Mouse (Mus musculus) stomach, embryonic 15.5 days (tissue): ENCODE measurements around the gene Ltb. TPM values are rescaled to one million over a fixed set of nuclear protein-coding genes. Genes with fewer than 3 reads are reported as not detected.

Source experiments
- ATAC-seq: fragments of 200-750 bp; cut with Nextera tagmentation; 2 replicates; pipeline ENCODE4 v1.8.0; 2017; ENCODE audit warnings: low read depth, moderate number of reproducible peaks, moderate TSS enrichment; ENCODE audit not compliant: insufficient read depth, low FRiP score
- H3K27ac ChIP-seq: fragments of 300-500 bp; sonication (generic); 2 replicates; pipeline ENCODE4 v1.5.1; 2015; ENCODE audit warnings: mild to moderate bottlenecking, inconsistent platforms
- H3K27me3 ChIP-seq: fragments of 300-500 bp; sonication (generic); replicated peaks from 2 replicates; pipeline ENCODE4 v1.6.1; 2015; ENCODE audit warnings: inconsistent platforms
- H3K36me3 ChIP-seq: fragments of 300-500 bp; sonication (generic); 2 replicates; pipeline ENCODE4 v1.6.1; 2015; ENCODE audit warnings: inconsistent platforms
- H3K4me1 ChIP-seq: fragments of 300-500 bp; sonication (generic); 2 replicates; pipeline ENCODE4 v1.6.1; 2015; ENCODE audit warnings: inconsistent platforms
- H3K4me2 ChIP-seq: fragments of 300-500 bp; sonication (generic); 2 replicates; pipeline ENCODE4 v1.6.1; 2015; ENCODE audit warnings: mild to moderate bottlenecking, inconsistent platforms
- H3K4me3 ChIP-seq: fragments of 300-500 bp; sonication (generic); replicated peaks from 2 replicates; pipeline ENCODE4 v1.5.1; 2015; ENCODE audit warnings: inconsistent platforms
- H3K9ac ChIP-seq: fragments of 300-500 bp; sonication (generic); 2 replicates; pipeline ENCODE4 v1.6.1; 2015; ENCODE audit warnings: inconsistent platforms
- H3K9me3 ChIP-seq: fragments of 300-500 bp; sonication (generic); 2 replicates; pipeline ENCODE4 v1.6.1; 2016; ENCODE audit warnings: inconsistent platforms
- WGBS: fragments of 180-500 bp; shearing (Covaris S2); methylation state at CpG from one replicate; pipeline ENCODE4 v1.1.7; 2015; 5-methylcytosine and 5-hydroxymethylcytosine counted together
- polyA plus RNA-seq: library from polyadenylated mRNA; unstranded; fragments of >200 nt; fragmentation: Nextera tagmentation; extraction: Ambion mirVana; gene quantifications from 2 replicates; pipeline ENCODE4 v1.2.1, GENCODE M21; 2015

The Ltb gene
- polyA plus RNA-seq, 1 experiment from 2014 or later, result 5.5 TPM

DNA sequence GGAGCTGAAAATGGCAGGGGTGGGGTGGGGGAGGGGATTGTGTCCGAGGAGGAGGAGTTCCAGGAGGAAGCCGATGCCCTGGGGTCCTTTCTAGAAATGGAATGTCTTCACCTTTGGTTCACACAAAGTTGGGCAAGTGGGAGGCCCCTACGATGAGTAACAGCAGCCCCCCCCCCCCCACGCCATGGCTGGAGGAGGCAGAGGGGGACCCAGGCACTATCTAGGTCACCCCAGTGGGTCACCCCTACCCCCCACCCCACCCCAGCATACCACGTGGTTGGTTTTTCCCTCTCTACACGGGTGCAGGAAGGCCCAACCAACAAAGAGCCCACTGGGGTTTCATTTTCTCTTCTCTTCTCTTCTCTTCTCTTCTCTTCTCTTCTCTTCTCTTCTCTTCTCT lies 2.9 kb downstream of the Ltb start:
- Histone ChIP-seq H3K9ac (no peak overlapping the region), H3K27ac (no peak overlapping the region), H3K4me2 (no peak overlapping the region), H3K9me3 (no peaks in the 10 kb centered on the region), H3K27me3 (peaks cover 24% of the 10 kb centered on the region), H3K36me3 (no peaks in the 10 kb centered on the region), H3K4me3 (no peak overlapping the region), H3K4me1 (peaks cover 18% of the 10 kb centered on the region; the same call in 1 of the 2 replicates)
- WGBS, result 17% methylated on average over 6 of the region's 6 CpGs
- no peak for ATAC-seq

GRCm38 (mm10) chr17:35198029-35198428 lies 3.8 kb downstream of the Ltb start:
- Histone ChIP-seq H3K4me3 (no peak overlapping the region), H3K36me3 (no peaks in the 10 kb centered on the region), H3K4me1 (peaks cover 18% of the 10 kb centered on the region; the same call in 1 of the 2 replicates), H3K27me3 (peaks cover 24% of the 10 kb centered on the region), H3K9me3 (no peaks in the 10 kb centered on the region), H3K27ac (no peak overlapping the region), H3K9ac (no peak overlapping the region), H3K4me2 (no peak overlapping the region)
- no peak for ATAC-seq
- WGBS, result 57% methylated on average over 7 of the region's 7 CpGs

- 31% methylated on average over 8 of the region's 8 CpGs for WGBS
- H3K27ac ChIP-seq, result no peak overlapping the region
- H3K4me3 ChIP-seq, result no peak overlapping the region
- H3K4me2 ChIP-seq, result no peak overlapping the region
- no peak overlapping the region for H3K9ac ChIP-seq
- no peaks in the 10 kb centered on the region for H3K9me3 ChIP-seq
- no peaks in the 10 kb centered on the region for H3K36me3 ChIP-seq
- H3K27me3 ChIP-seq, result peaks cover 24% of the 10 kb centered on the region
- ATAC-seq, result no peak
- H3K4me1 ChIP-seq, result peaks cover 18% of the 10 kb centered on the region; the same call in 1 of the 2 replicates
Observed at GRCm38 (mm10) chr17:35198946-35199345, 4.7 kb downstream of the Ltb start.

DNA sequence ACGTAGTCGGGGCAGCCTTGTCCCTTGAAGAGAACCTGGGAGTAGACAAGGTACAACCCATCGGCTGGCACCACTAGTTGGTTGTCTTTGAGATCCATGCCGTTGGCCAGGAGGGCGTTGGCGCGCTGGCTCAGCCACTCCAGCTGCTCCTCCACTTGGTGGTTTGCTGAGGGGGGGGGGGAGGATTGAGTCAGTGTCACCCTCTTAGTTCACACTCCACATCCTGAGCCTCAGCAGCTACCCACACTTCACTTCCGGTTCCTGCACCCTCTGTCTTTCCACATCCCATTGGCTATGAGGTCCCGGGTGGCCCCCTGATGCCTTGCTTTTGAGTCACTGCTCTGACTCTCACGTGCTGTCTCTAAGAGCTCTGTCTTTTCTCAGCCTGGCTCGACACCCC lies 6.2 kb downstream of the Ltb start:
- ATAC-seq, result no peak
- Histone ChIP-seq H3K4me1 (peaks cover 14% of the 10 kb centered on the region; the same call in 1 of the 2 replicates), H3K27me3 (peaks cover 21% of the 10 kb centered on the region)

DNA sequence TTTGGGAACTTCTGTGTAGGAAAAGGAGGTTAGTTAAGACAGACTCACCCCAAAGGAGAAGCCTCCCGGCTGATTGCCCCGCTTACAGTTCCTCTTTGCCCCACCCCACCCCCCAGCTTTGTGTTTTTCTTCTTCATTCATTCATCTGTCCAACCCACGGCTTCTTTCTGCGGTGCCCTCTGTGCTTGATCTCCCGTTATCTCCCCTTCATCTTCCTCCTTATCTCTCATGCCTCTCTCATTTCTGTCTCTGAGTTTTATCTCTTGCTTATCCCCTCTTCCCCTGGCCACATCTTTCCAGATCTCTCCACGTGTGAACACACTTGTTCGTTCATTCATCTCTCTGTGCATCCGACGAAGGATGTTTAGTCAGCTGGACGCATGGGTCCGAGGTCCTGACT lies 6.9 kb downstream of the Ltb start:
- H3K27ac ChIP-seq, result no peak overlapping the region
- no peaks in the 10 kb centered on the region for H3K36me3 ChIP-seq
- peaks cover 16% of the 10 kb centered on the region for H3K27me3 ChIP-seq
- no peak overlapping the region for H3K9ac ChIP-seq
- no peak for ATAC-seq
- WGBS, result 60% methylated on average over 11 of the region's 11 CpGs
- no peak overlapping the region for H3K4me2 ChIP-seq
- 0 out of 2 replicates have a peak, but pooled peaks cover 9% of the 10 kb centered on the region for H3K4me1 ChIP-seq
- no peaks in the 10 kb centered on the region for H3K9me3 ChIP-seq
- peak overlapping the region; percentile 8; the same call in 1 of the 2 replicates for H3K4me3 ChIP-seq

More for the DNA sequence above, 6.2 kb downstream of the Ltb start:
- no peak overlapping the region for H3K4me3 ChIP-seq
- no peak overlapping the region for H3K4me2 ChIP-seq
- no peaks in the 10 kb centered on the region for H3K36me3 ChIP-seq
- no peak overlapping the region for H3K27ac ChIP-seq
- no peak overlapping the region for H3K9ac ChIP-seq
- no peaks in the 10 kb centered on the region for H3K9me3 ChIP-seq
- 72% methylated on average over 11 of the region's 11 CpGs for WGBS

GRCm38 (mm10) chr17:35201787-35202186 lies 7.5 kb downstream of the Ltb start, which contains the start of gene Tnf:
Gene Tnf (minus strand): TSS chr17:35202007.
- no peak within 1 kb of the TSS for H3K27ac ChIP-seq

DNA sequence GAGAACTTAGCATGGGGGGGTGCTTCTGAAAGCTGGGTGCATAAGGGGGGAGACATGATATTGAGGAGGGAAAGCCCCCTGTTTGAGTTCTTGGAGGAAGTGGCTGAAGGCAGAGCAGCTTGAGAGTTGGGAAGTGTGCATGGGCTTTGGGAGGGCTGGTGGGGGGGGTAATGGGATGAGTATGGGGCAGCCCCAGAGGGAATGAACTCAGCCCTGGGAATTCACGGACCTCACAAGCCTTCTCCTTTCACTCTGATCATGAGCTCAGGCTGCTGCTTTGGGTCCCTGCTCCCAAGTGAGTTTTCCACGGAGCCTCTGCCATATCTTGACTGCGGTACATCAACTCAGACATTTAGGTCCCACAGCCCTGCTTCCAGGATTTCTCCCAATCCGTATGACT lies 8.2 kb downstream of the Ltb start:
- 75% methylated on average over 4 of the region's 4 CpGs for WGBS
- Histone ChIP-seq H3K36me3 (no peaks in the 10 kb centered on the region), H3K27me3 (peaks cover 16% of the 10 kb centered on the region), H3K4me1 (0 out of 2 replicates have a peak, but pooled peaks cover 9% of the 10 kb centered on the region), H3K27ac (no peak overlapping the region), H3K9me3 (no peaks in the 10 kb centered on the region), H3K9ac (no peak overlapping the region), H3K4me2 (no peak overlapping the region), H3K4me3 (no peak overlapping the region)
- ATAC-seq, result no peak

More at GRCm38 (mm10) chr17:35201787-35202186, 7.5 kb downstream of the Ltb start, which contains the start of gene Tnf:
- ATAC-seq, result no peak
- Histone ChIP-seq H3K4me2 (no peak within 1 kb of the TSS; the same call in 1 of the 2 replicates), H3K9me3 (no peaks in the 10 kb centered on the region), H3K27me3 (peaks cover 16% of the 10 kb centered on the region), H3K9ac (no peak within 1 kb of the TSS), H3K4me1 (0 out of 2 replicates have a peak, but pooled peaks cover 9% of the 10 kb centered on the region), H3K36me3 (no peaks in the 10 kb centered on the region), H3K4me3 (peak within 1 kb of the TSS; percentile 8)
- WGBS, result 26% methylated on average over 13 of the region's 13 CpGs

GRCm38 (mm10) chr17:35204494-35205379 lies 10.5 kb downstream of the Ltb start, which contains the start of gene Lta:
Gene Lta (minus strand): TSS chr17:35205351.
- no peaks in the 10 kb centered on the region for H3K9me3 ChIP-seq
- ATAC-seq, result no peak
- 0 out of 2 replicates have a peak, but pooled peaks cover 9% of the 10 kb centered on the region for H3K4me1 ChIP-seq
- no peak within 1 kb of the TSS for H3K27ac ChIP-seq
- H3K4me3 ChIP-seq, result no peak within 1 kb of the TSS
- WGBS, result 30% methylated on average over 20 of the region's 20 CpGs
- no peak within 1 kb of the TSS for H3K4me2 ChIP-seq
- H3K27me3 ChIP-seq, result peaks cover 12% of the 10 kb centered on the region
- no peak within 1 kb of the TSS; the same call in 1 of the 2 replicates for H3K9ac ChIP-seq
- H3K36me3 ChIP-seq, result no peaks in the 10 kb centered on the region

DNA sequence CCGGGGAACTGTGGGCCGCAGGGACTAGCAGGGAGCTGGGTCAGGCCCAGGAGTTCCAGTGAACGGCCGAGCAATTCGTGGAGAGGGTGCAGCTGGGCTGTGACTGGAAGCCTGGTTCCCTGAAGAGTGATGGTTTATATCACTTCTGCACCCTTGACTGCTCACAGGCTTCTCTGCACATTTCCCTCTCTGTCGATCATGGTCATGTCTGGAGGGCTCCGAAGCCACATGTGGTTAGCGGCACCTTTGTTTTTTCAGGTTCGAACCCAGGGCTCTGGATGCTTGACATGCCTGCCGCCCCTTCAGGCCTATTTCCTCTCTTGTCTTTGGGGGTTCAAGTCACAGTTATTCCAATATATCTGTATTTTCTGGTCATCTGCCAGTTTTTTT lies 11.1 kb downstream of the Ltb start:
- H3K36me3 ChIP-seq, result no peaks in the 10 kb centered on the region
- no peak for ATAC-seq
- 46% methylated on average over 10 of the region's 10 CpGs for WGBS
- H3K4me3 ChIP-seq, result no peak overlapping the region
- H3K9ac ChIP-seq, result no peak overlapping the region; the same call in 1 of the 2 replicates
- peaks cover 12% of the 10 kb centered on the region for H3K27me3 ChIP-seq
- no peak overlapping the region for H3K27ac ChIP-seq
- H3K4me1 ChIP-seq, result 0 out of 2 replicates have a peak, but pooled peaks cover 9% of the 10 kb centered on the region
- H3K9me3 ChIP-seq, result no peaks in the 10 kb centered on the region
- no peak overlapping the region for H3K4me2 ChIP-seq

DNA sequence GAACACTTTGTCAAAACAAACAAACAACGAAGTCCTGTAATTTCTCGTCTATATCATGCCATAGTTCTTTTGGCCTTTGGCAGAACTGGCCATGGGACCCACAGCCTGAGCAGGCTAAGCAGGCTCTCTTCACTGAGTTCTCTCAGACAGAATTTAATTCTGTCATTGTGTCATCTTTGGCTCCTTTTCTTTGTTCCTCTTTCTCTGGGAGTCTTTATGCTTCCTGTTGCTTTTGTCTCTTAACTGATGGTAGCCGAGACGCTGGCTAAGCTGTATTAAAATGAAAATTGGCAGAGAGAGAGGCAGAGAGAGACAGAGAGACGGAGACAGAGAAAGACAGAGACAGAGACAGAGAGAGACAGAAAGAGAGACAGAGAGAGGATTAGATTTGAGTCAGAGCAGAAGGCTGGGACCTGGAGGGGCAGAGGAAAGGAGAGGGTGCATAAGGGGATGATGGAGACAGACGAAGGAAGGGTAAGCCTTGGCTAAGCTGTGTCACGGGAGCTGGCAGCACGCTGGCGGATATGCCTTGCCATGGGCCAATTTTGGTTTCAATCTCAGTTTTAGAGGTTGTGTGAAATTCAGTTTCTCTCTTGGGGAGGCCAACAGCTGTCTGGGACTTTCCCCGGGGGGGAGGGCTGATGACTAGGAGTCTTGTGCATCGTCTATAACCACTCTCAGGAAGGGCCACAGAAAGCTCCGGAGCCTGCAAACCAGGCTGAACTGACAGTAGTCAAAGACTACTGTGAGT lies 15.7 kb downstream of the Ltb start:
- Histone ChIP-seq H3K9ac (no peak overlapping the region), H3K36me3 (no peaks in the 10 kb centered on the region), H3K27ac (no peak overlapping the region), H3K27me3 (peaks cover 3% of the 10 kb centered on the region; the same call in 1 of the 2 replicates), H3K9me3 (no peaks in the 10 kb centered on the region), H3K4me2 (no peak overlapping the region), H3K4me3 (no peak overlapping the region), H3K4me1 (0 out of 2 replicates have a peak, but pooled peaks cover 5% of the 10 kb centered on the region)
- no peak for ATAC-seq
- WGBS, result 76% methylated on average over 12 of the region's 12 CpGs

- Histone ChIP-seq H3K9me3 (no peaks in the 10 kb centered on the region), H3K4me2 (no peak overlapping the region), H3K27ac (no peak overlapping the region), H3K27me3 (no peaks in the 10 kb centered on the region), H3K4me1 (no peaks in the 10 kb centered on the region), H3K36me3 (no peaks in the 10 kb centered on the region), H3K4me3 (no peak overlapping the region), H3K9ac (no peak overlapping the region)
- 49% methylated on average over 3 of the region's 3 CpGs for WGBS
- no peak for ATAC-seq
Observed at GRCm38 (mm10) chr17:35210593-35210992, 16.4 kb downstream of the Ltb start.
